Mouse (Mus musculus) spleen, postnatal 10 days (tissue): ENCODE measurements around the gene Foxp1.

Source experiments
- DNase-seq, 2 experiments: peaks; one replicate each; pipeline ENCODE4 v3.0.0; 2021 to 2022; ENCODE audit warnings: low spot score in 2 of 2

The Foxp1 gene

DNA sequence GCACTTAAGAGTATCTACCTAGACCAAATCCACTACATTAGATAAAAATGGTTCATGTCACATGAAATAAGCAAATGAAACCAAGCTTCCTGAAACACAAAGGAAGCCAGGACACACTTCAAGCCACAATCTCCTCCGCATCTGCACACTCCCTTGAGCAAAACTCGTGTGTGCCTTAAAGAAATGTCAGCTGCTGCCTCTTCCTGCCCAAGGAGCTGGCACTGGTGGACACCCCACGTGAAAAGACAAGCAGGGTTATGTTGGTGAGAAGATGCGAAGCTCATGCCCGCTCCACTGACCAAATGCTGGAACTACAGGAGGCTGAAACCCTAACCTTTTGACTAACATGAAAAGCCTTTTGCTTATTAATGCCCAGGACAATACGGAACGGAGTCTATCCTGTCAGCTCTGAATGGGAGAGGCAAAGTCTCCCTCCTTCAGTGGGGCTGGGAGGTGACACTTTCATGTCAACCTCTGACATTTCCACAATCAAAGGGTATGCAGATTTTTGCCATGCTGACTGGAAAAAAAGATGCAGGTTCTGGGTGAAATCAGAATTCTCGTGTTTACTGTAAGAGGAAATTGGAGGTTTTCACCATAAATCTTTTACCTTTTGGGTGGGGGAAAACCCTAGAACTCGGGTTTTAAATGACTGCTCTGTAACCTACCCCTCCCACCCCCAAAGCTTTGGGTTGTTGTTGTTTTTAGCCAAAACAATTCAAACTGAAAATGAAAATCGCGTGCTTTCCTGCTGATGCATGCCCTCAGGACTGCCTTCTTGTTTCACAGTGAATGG is 261.4 kb downstream of the Foxp1 start:
- peak in 1 of 2 experiments; percentile 18 for DNase-seq

DNA sequence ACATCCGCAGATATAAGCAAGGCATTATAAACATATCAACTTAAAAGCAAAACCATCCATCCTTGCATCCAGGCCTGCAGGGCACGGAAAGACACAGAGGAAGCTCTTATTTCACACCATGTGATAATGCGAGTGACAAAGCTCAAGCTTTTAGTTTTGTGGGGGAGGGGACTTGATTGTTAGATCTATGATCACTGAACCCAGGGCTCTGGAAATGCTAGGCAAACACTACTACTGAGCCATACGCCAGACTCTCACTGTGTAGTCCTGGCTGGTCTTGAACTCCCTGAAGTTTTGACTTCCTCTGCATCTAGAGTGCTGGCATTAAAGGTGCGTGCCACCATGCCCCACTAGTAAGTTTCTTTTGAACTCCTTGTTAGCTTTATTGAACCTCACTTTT is 264.2 kb downstream of the Foxp1 start:
- DNase-seq = no peak

DNA sequence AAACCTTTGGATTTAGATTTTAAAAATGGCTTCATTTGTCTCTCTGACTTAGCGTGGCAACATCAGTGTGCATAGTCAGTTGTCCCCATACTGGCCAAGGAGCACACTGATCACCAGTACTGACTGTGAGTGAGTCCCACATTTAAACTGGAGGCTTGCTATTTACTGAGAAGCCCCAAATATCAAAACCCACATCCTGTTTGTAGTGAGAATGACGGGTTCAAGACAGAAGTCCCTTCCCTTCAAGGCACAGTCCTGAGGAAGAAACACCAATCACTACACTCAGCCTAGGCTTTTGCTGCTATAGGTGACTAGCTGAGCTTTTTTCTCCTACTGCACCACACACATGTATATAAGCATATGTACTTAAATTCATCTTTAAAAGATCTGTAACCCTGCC is 264.8 kb downstream of the Foxp1 start:
- no peak for DNase-seq

DNA sequence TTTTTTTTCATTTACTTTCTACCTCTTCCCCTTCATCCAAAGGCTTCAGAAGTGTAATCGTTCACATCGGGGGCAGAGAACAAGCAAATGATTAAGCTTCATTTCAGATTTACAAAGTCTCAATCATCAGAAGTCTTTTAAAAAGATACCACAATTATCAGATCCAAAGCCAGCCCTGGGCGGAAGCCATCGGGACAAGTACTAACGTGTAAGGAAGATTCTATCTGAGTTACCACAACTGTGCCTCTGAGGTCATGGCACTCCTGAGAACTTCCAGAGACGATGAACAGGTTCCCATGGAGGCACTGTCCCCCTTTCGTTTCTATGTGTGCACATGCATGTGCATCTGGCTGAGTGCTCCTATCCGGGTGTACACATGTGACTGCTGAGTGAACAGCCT is 269.2 kb downstream of the Foxp1 start:
- no peak for DNase-seq

DNA sequence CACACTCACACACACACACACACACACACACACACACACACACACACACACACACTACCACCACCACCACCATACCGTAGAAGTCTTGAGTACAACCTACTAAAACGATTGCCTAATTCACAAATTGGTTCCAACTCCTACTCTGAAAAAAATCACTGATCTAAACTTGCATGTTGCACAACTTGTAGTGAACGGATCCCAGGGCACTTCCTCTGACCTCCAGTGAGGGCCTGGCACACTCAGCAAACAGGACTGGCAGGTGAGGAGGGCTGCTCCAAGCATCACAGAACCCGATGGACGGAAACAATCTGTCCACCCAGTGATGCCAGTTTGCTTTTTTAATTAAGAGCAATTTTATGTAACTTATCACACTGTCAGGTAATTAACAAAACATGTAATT is 269.7 kb downstream of the Foxp1 start:
- no peak for DNase-seq

DNA sequence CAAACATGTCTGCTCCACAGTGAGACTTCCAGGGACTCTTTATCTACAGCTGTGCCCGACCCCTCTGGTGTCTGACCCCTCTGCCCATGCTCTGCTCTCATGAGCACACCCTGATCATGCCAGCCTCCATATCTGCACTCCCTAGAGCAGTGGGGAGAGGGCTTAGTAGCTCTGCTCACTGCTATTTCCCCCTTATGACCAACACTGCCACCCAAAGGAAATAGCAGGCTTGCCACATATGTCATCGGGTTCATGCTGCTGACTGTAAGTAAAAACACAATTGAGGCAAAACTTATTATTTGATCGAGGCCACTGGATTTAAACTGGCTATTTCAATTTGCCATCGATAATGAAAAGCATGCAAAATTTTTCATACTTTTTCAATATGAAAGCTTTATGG is 270.6 kb downstream of the Foxp1 start:
- DNase-seq = no peak

DNA sequence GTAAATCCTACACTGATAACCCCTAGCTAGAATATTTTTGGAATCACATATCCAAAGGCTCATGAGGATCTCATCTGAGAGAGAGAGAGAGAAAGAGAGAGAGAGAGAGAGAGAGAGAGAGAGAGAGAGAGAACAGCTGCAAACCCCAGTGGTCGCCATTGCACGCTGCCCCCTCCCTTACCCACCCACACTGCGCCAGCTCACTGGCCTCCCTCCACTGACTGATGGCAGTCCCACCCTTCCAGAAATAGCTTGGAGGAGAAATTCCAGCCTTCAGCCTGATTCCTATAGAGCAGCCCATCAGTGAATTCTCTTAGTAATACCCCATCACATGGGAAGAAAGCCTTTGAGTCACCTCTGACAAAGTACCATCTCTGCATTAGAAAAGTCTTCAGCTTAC is 271.3 kb downstream of the Foxp1 start:
- DNase-seq = no peak

DNA sequence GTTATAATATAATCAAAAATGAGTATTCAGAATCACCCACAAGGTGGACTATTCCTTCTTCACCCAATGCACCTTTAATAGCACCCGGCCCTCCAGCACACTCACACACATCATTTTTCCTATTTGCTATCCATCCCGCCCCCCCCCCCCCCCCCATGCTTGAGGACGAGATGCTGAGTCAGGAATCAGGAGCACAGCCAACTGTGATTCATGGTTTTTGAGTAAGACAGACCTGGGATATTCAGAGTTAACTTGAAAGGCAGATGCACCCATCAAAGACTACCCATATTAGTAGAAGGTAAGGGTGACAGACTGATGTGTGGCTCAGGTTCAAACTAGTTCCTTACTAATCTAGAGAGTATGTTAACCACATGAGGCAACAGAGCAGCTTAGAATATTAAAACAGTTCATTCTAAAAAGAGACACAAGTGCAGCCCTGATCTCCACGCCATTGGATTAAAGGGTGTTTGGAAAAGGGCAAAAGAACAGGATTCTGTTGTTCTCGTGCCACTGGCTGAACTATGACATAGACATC is 273.0 kb downstream of the Foxp1 start:
- no peak for DNase-seq

DNA sequence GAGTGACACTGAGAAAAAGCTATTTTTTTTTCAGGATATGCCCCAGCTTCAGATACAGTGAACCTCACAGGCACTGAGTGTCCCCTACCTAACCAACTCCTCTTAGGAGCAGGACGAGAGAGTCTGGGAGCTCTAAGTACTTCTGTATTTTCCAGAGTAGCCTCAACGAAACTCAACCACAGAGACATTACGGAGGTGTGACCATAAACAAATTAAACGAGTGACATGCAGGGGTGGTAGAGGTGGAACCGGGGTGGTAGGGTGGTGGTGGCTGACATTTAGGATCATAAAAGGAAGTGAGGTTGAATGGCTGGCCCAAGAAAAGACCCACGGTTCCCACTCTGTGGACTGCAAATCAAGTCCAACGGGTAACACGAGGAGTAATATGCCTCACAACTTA is 274.1 kb downstream of the Foxp1 start:
- no peak for DNase-seq

DNA sequence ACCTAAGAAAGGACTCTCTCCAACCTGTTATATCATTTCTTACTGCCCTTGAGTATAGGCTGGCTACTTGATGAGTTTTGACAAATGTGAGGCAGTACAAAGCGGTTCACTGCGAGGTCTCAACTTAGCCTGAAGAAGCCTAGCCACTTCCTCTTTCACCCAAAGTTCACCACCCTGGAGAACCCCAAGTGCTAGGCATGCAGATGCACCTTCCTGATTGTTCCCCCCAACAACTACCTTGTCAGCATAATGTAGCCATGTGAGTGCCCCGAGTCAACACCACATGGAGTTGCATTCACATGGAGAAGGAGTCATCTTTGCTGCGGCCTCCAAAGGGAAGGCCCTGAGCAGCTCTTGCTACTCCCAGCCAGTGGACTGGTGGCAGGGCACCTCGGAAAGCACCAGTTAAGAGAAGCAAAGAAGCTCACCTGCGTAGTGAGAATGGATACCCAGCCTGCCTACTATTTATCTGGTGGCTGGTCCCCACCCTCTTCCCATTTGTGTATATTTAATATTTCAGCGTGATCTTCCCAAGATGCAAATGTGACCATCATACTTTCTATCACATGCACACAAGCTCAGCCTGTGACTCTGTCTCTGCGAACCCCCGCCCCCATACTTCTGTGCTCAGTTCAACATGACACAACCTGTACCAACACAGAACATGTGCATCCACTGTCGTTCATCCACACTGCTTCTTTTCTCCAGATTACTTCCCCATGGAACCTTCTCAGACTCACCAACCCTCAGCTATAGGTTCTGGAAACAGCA is 280.7 kb downstream of the Foxp1 start:
- peak in 1 of 2 experiments; percentile 40 for DNase-seq

DNA sequence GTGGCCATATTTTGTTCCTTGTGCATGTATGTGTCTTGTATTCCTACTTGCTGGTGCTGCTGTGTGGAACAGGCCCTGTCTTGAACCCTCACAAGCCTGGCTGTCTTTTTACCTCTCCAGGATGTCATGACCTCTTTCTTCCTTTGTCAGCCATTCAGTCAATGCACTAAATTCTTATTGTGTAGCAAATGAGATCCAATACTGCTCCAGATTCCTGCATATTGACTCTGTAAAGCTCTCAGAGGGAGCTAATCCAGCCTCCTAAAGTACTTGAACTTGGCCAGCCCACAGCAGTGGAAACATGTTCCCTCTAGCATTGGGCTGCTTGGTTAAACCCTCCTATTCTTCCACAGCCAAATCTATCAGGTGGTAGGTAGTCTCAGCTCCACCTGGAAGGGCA is 281.8 kb downstream of the Foxp1 start:
- DNase-seq = no peak

DNA sequence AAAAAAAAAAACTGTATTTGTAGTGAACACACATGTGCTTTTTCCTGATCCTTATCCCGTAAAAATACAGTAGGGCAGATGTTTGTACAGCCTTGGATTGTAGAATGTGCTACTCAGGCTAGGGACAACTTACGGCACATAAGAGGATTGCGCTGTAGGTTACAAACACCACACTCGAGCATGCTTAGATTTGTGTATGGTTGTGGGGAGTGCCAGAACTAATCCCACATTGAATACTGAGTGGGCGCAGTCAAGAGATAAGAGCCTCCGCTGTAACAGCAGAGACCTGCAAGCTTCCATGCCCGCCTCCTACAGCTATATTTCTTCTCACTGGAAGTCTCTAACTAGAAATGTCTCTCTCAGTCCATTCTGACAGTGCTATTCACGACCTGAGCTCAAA is 286.9 kb downstream of the Foxp1 start:
- DNase-seq = no peak

DNA sequence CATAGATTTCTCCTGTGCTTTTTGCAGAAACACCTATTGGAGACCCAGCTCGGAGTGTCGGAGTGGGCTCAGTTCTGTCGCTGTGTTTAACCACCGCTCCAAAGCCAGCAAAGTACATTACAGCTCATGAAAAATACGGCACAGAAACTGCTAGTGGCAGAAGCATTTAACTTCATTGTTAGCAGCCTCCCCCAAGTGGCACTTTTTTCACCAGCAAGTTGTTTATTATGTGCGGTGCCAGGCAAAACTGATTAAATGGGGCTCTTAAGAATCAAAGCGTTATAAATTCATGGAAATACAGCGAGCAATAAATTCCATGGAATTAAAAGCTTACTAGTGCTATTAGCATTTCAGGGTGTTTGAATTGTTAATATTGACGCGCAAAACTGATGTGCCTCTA is 289.1 kb downstream of the Foxp1 start:
- DNase-seq = no peak

DNA sequence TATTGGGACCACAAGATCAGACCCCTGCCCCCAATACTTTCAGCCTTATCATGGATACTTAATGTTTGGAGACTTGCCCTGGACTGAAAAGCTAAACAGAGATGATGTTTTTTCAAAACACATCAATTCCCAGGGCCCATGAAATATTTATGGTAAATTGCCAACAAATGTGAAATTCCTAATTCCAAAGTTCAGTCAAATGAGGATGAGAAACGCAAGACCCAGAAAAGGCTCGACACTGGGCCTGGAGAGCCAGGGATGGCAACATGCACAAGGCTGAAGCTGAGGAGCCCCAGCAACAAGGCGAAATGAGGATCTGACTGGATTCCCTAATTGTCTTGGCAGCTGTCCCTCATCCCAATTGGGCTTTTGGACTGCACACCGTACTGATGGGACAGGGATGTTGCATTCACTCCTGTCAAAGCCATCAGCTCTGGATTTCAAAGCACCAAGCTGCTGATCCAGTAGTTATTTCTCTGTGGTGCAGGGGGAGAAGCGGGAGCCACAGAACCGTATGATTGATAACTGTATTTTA is 294.1 kb downstream of the Foxp1 start:
- no peak for DNase-seq

DNA sequence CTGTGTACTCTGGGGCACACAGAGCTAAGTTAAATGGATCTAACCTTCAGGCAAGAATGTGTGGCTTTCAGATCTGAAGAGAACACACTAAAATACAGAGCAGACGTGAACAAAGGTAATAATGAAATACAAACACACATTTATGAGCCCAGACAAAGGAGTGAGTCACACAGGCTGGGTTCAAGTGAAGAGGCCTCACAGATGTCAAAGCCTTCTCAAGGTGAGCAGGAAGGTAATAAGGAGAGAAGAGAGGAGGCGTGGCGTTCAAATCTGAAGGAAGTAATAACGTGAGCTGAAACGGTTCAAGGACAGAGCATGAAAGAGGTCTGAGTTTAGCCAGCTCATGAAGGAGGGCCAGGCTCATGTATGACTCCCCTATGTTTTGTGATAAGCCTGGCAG is 301.4 kb downstream of the Foxp1 start:
- DNase-seq = no peak

DNA sequence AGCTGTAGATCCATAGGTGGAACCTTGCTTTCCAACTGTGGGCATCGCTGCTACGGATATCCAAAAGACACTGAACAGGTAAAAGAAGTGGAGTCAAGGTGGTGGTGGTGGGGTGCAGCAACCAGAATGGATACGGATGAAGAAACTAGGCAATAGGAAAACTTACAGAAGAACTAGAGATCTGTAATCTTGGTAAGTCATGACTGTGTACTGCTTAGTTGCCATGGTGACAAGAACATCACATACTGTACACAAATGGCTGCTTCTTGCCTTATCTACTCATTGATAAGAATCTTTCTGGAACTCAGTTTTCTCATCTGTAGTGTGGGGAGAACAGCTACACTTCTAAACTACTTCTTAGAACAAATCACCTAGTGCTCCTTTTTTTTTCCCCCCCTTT is 302.0 kb downstream of the Foxp1 start:
- no peak for DNase-seq

DNA sequence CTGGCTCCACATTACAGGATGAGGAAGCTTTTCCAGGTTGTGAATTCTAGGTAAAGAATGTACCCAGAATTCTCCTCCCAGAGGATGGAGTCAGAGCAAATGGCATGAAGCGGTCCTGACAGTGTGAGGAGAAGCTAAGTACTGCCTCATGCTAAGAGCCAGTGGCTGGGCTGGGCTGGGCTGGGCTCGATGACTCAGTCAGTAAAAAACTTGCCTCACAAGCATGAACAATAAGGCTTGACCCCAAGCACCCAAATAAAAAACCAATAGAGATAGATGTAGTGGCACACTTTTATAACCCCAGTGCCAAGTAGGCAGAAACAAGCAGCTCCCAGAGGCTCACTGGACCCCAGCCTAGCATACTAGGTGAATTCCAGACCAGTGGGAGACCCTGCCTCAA is 304.7 kb downstream of the Foxp1 start:
- no peak for DNase-seq

DNA sequence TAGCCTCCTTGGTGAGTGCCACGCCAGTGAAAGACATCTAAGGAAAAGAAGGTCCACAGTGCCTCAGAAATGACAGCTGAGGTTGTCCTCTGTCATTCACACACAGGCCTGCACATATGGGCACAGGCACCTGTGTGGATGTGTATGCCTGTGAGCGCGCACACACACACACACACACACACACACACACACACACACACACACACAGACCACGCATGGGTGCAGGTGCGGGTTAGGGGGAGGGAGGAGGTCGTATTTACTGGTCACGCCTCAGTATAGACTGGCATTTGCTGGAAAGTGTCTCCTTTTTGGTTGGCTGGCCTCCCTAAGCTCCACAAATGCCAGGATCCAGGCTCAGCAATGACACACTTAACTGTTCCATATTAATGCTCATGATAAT is 305.4 kb downstream of the Foxp1 start:
- no peak for DNase-seq

DNA sequence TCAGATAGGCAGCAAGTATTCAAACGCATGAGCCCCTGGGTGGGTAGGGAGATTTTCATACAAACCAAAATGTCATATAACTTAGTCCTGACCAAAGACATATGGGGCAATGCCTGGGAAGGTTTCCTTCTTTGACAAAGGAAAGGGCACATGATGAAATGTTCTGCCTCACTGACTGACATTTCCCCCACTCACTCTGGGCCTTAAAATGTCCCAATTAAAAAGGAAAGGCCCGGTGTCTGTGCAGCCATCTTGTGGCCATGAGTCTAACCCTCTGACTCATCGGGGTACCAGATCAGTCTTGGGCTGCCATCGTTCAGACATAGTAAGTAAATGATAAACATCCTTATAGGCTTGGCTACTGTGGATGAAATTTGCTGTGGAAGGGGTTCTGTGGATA is 310.1 kb downstream of the Foxp1 start:
- no peak for DNase-seq

DNA sequence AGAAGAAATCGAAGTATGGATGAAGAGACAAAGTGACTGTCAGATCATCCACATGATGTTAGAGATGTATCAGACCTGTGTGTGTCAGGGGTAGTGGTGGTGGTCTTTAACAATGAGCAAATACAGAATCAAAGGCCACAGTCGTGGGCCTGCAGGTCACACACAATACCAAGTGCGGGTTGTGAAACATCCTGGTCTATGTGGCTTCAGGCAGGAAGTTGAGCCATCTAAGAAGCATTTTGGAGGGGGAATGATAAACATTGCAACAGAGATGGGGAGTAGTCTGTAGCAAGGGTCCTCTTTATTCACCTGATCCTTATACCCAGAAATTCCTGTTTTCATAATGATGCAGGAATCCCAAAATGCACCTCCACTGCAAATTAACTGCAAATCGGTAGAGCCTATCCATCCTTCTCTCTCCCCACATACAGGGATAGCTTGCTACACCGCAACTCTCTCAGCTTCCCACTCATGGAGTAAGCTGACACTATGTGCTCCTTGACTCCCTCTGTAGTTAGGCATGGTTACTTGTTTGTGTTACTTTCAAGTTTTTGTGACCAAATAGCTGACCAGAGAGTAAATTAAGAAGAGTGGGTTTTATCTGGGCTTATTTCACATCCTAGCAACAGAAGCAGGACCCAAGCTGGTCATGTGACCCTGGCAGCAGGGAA is 310.7 kb downstream of the Foxp1 start:
- no peak for DNase-seq

DNA sequence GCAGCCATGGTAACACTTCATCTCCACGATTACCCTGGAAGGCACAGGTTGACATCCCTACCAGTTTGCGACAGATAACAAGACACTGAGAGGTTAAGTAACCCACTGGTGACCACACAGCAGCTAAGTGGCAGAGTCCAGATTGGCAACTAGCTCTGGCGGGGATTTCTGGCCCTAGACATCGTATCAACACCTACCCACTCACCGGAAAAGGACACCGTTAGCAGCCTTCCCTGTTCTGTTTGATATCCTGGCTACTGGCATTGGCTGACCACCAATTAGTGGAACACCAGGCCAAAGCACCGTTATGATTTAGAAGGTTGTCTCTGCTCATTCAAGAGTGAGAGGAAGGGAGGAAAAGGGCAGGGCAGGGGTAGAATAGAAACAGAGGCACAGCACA is 312.4 kb downstream of the Foxp1 start:
- no peak for DNase-seq

DNA sequence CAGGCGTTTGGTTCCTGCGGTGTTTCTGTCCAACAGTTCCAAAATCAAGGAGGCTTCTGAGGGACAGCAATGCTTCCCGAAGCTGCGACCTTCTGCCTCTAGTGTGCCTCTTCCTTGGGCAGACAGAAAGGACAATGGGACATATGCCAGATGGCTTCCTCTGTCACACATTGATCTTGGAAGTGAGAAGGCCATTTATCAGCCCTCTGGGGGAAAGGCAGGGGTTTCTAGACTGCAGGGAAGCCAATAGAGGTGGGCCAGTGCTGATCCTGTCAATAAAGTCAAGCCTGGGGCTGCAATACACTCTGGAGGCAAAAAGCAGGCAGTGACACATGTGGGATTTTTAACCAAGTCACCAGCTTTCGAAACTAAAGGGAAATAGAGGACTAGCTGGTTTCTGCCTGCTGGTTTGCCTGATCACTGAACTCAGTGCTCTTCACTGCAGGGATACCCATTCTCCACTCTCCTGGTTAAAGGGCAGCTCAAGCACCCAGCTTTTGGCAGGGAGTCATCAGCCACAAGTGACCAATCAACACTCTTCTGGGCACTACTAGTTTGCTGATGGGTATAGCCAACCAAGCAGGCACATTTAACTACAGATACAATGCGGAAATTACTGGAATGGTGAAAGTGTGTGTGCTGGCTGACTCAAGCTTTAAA is 315.2 kb downstream of the Foxp1 start:
- no peak for DNase-seq
